Mouse (Mus musculus): ENCODE measurements around the gene Tgfbr1.

GRCm38 (mm10) chr4:47417871-47418270 is 64.8 kb downstream of the Tgfbr1 start:
- no peak for TF ChIP-seq POLR2A (IDR thresholded peaks at IDR 0.05; ENCODE audit: borderline replicate concordance, insufficient read depth, low read length)
- TF ChIP-seq CTCF (IDR thresholded peaks at IDR 0.05; ENCODE audit: borderline replicate concordance, insufficient read depth, low read depth, low read length) = no peak

Measured in cerebellum, adult 2 months (tissue).